Mouse (Mus musculus) embryonic fibroblast, embryonic 13.5 days (primary cell): ENCODE results near the gene Naf1.

ENCODE experiments used
- CTCF ChIP-seq: IDR thresholded peaks from 2 replicates; pipeline ENCODE4 v1.5.1; 2011; ENCODE audit warnings: mild to moderate bottlenecking, control low read depth, low read length, moderate library complexity, borderline replicate concordance; ENCODE audit not compliant: insufficient read depth
- POLR2A ChIP-seq: IDR thresholded peaks from 2 replicates; pipeline ENCODE4 v1.6.1; 2011; ENCODE audit warnings: low read depth, mild to moderate bottlenecking, control low read depth, low read length, moderate library complexity

- TF ChIP-seq CTCF (no peak), POLR2A (no peak)
These were observed 50.7 kb downstream of the Naf1 start for GRCm38 (mm10) chr8:66910684-66911083.
